Mouse (Mus musculus): Measurements from ENCODE around the gene Rtp4. TPM values are rescaled to one million over a fixed set of nuclear protein-coding genes. Genes with fewer than 3 reads are reported as not detected.

The Rtp4 gene
- polyA plus RNA-seq (2016; fragmentation: Nextera tagmentation; extraction: Ambion mirVana) = 2.0 and 2.2 TPM in 2 replicates

DNA sequence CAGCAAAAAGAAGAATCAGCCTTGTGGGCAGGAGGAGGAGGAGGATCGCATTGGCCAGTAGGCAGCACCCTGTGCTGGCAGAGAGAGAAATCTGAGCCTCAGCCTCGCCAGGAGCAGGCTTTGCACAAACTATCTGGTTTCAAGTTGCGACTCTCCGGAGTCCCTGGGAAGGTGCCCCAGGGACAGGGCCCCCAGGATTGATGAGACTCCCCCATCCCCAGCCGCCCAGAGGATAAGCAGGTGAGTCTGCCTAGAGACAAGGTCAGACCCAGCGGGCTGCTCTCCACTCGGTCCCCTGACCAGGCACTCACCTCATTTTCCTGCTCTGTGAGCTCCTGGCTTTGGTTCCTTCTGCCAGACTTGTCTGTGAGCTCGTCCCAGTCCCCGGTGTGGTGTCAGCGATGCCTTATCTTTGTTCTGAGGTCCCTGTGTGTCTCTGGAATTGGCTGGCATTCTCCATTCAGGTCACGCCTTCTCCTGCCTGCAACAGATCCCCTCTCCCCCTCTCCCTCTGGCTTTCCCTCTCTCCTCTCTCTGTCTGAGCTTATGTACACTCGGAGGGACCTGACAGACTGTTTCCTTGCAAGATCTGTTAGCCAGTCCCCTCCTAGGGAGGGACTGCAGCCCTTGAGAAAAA, at the start of gene Rtp4, which contains the start of gene Masp1:
Gene Rtp4 (plus strand): TSS at position 57 of the 637 bp plus-strand sequence.
Gene Masp1 (minus strand): TSS at position 581 of the 637 bp plus-strand sequence.
- H3K27ac ChIP-seq = peak within 1 kb of the TSS; percentile 75
- no peaks in the 10 kb centered on the region for H3K9me3 ChIP-seq
- H3K9ac ChIP-seq = peak within 1 kb of the TSS; percentile 70
- H3K4me3 ChIP-seq = peak within 1 kb of the TSS; percentile 52
- no peaks in the 10 kb centered on the region for H3K27me3 ChIP-seq (replicated peaks)
- WGBS = 0% methylated on average over 12 of the region's 12 CpGs
- H3K4me1 ChIP-seq = peaks cover 42% of the 10 kb centered on the region
- ATAC-seq (ENCODE audit: low FRiP score, low read depth) = peak; percentile 91
- no peaks in the 10 kb centered on the region for H3K36me3 ChIP-seq
- peak within 1 kb of the TSS; percentile 74 for H3K4me2 ChIP-seq (replicated peaks)

- ATAC-seq (ENCODE audit: low FRiP score, low read depth) = no peak
- WGBS = 95% methylated on average over 6 of the region's 6 CpGs
Observed at GRCm38 (mm10) chr16:23471551-23471950, 48.5 kb upstream of the Rtp4 start.

DNA sequence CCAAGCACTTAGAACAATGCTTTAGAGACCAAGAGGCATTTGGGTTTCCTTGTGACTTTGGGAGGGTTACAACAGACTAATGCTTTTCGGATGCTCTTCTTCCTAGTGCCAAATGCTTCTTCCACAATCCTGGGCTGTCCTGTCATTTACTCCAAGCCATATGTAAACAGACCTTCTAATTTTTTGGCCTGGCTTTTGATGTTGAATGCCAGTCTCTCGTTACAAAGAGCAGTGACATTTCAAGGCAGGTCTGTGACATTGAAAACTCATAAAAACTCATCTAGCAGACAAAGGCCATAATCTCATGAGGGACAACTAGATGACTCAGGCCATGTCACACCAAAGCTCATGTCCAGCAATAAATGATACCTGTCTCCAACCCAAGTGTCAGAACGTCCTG, 48.0 kb upstream of the Rtp4 start:
- WGBS = 76% methylated on average over 3 of the region's 3 CpGs
- H3K27me3 ChIP-seq (replicated peaks) = no peaks in the 10 kb centered on the region
- no peak for ATAC-seq (ENCODE audit: low FRiP score, low read depth)
- H3K9ac ChIP-seq = no peak overlapping the region
- H3K36me3 ChIP-seq = peaks cover 11% of the 10 kb centered on the region; the same call in 1 of the 2 replicates
- H3K4me1 ChIP-seq = no peaks in the 10 kb centered on the region
- H3K4me3 ChIP-seq = no peak overlapping the region
- H3K9me3 ChIP-seq = no peaks in the 10 kb centered on the region
- H3K4me2 ChIP-seq (replicated peaks) = no peak overlapping the region
- H3K27ac ChIP-seq = no peak overlapping the region

More at GRCm38 (mm10) chr16:23471551-23471950, 48.5 kb upstream of the Rtp4 start:
- Histone ChIP-seq H3K4me3 (no peak overlapping the region), H3K9ac (no peak overlapping the region), H3K27ac (no peak overlapping the region), H3K27me3 (replicated peaks) (no peaks in the 10 kb centered on the region), H3K4me2 (replicated peaks) (no peak overlapping the region), H3K36me3 (peaks cover 11% of the 10 kb centered on the region; the same call in 1 of the 2 replicates), H3K9me3 (no peaks in the 10 kb centered on the region), H3K4me1 (no peaks in the 10 kb centered on the region)

- Histone ChIP-seq H3K4me2 (replicated peaks) (no peak overlapping the region), H3K9ac (no peak overlapping the region), H3K27ac (no peak overlapping the region), H3K27me3 (replicated peaks) (no peaks in the 10 kb centered on the region), H3K9me3 (no peaks in the 10 kb centered on the region), H3K36me3 (peaks cover 5% of the 10 kb centered on the region; the same call in 1 of the 2 replicates), H3K4me1 (no peaks in the 10 kb centered on the region), H3K4me3 (no peak overlapping the region)
- ATAC-seq (ENCODE audit: low FRiP score, low read depth) = no peak
- 91% methylated on average over 4 of the region's 4 CpGs for WGBS
Observed at GRCm38 (mm10) chr16:23475651-23476050, 44.4 kb upstream of the Rtp4 start.

GRCm38 (mm10) chr16:23476598-23476997, 43.5 kb upstream of the Rtp4 start:
- H3K9ac ChIP-seq = no peak overlapping the region
- H3K4me1 ChIP-seq = no peaks in the 10 kb centered on the region
- no peak overlapping the region for H3K4me3 ChIP-seq
- H3K9me3 ChIP-seq = no peaks in the 10 kb centered on the region
- H3K27ac ChIP-seq = no peak overlapping the region
- H3K36me3 ChIP-seq = peaks cover 8% of the 10 kb centered on the region; the same call in 1 of the 2 replicates
- no peak for ATAC-seq (ENCODE audit: low FRiP score, low read depth)
- H3K4me2 ChIP-seq (replicated peaks) = no peak overlapping the region
- H3K27me3 ChIP-seq (replicated peaks) = no peaks in the 10 kb centered on the region

- Histone ChIP-seq H3K4me3 (no peak overlapping the region), H3K4me2 (replicated peaks) (no peak overlapping the region), H3K27ac (no peak overlapping the region), H3K4me1 (no peaks in the 10 kb centered on the region), H3K9me3 (no peaks in the 10 kb centered on the region), H3K27me3 (replicated peaks) (no peaks in the 10 kb centered on the region), H3K36me3 (peaks cover 17% of the 10 kb centered on the region; the same call in 1 of the 2 replicates), H3K9ac (no peak overlapping the region)
- ATAC-seq (ENCODE audit: low FRiP score, low read depth) = no peak
- 79% methylated on average over 7 of the region's 7 CpGs for WGBS
Observed at GRCm38 (mm10) chr16:23479872-23480603, 40.1 kb upstream of the Rtp4 start.

DNA sequence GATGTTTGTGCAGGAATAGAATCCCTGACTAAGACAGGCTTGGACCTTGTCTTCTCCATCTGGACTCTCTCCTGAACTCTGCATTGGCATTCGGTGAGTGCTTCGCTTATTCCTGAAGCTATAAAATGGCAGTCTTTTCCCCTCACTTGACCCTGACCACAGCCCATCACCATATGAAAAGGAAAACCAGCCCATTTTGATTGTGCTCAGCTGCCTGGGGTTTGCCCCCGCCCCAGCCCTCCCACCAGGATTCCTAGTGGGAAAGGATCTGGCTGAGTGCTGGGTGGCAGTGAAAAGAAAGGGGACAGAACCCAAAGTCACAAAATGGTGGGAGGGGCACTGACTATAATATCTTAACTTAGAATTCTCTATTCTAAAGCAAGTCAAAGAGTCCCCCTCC, 37.9 kb upstream of the Rtp4 start:
- no peak overlapping the region for H3K27ac ChIP-seq
- ATAC-seq (ENCODE audit: low FRiP score, low read depth) = no peak
- H3K4me2 ChIP-seq (replicated peaks) = no peak overlapping the region
- no peaks in the 10 kb centered on the region for H3K4me1 ChIP-seq
- no peaks in the 10 kb centered on the region for H3K9me3 ChIP-seq
- no peak overlapping the region for H3K9ac ChIP-seq
- H3K36me3 ChIP-seq = peaks cover 31% of the 10 kb centered on the region
- H3K4me3 ChIP-seq = no peak overlapping the region
- no peaks in the 10 kb centered on the region for H3K27me3 ChIP-seq (replicated peaks)
- 35% methylated on average over 3 of the region's 3 CpGs for WGBS

DNA sequence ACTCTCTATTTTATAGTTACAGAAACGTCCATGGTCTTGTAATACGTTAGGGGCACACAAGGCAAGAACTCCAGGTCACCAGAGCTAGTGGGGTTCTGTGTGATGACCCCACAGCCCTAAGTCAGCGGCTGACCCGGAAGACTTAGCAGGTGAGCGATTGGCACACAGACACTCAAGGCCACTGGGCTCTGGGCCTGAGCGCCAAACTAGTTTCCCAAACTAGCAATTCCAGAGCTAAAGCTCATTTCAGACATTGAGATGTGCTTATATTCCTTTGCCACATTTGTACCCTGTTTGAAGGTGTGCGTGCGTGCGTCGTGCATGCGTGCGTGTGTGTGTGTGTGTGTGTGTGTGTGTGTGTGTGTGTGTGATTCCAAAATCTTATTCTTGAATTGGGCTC, 37.2 kb upstream of the Rtp4 start:
- 93% methylated on average over 12 of the region's 12 CpGs for WGBS
- Histone ChIP-seq H3K36me3 (peaks cover 37% of the 10 kb centered on the region), H3K4me1 (no peaks in the 10 kb centered on the region), H3K4me3 (no peak overlapping the region), H3K27me3 (replicated peaks) (no peaks in the 10 kb centered on the region), H3K9ac (no peak overlapping the region), H3K9me3 (no peaks in the 10 kb centered on the region), H3K27ac (no peak overlapping the region), H3K4me2 (replicated peaks) (no peak overlapping the region)
- no peak for ATAC-seq (ENCODE audit: low FRiP score, low read depth)

- peaks cover 39% of the 10 kb centered on the region for H3K36me3 ChIP-seq
- WGBS = 91% methylated on average over 10 of the region's 10 CpGs
- ATAC-seq (ENCODE audit: low FRiP score, low read depth) = no peak
- H3K4me1 ChIP-seq = no peaks in the 10 kb centered on the region
- H3K27ac ChIP-seq = no peak overlapping the region
- no peak overlapping the region for H3K4me2 ChIP-seq (replicated peaks)
- no peak overlapping the region for H3K9ac ChIP-seq
- no peaks in the 10 kb centered on the region for H3K9me3 ChIP-seq
- H3K4me3 ChIP-seq = no peak overlapping the region
- no peaks in the 10 kb centered on the region for H3K27me3 ChIP-seq (replicated peaks)
Observed at GRCm38 (mm10) chr16:23483292-23483691, 36.8 kb upstream of the Rtp4 start.

GRCm38 (mm10) chr16:23492783-23493182, 27.3 kb upstream of the Rtp4 start:
- Histone ChIP-seq H3K9ac (no peak overlapping the region), H3K27ac (no peak overlapping the region), H3K9me3 (no peaks in the 10 kb centered on the region), H3K4me1 (peaks cover 9% of the 10 kb centered on the region; the same call in 1 of the 2 replicates), H3K4me3 (no peak overlapping the region), H3K27me3 (replicated peaks) (no peaks in the 10 kb centered on the region), H3K4me2 (replicated peaks) (no peak overlapping the region), H3K36me3 (peaks cover 43% of the 10 kb centered on the region)
- ATAC-seq (ENCODE audit: low FRiP score, low read depth) = no peak
- 79% methylated on average over 4 of the region's 4 CpGs for WGBS

DNA sequence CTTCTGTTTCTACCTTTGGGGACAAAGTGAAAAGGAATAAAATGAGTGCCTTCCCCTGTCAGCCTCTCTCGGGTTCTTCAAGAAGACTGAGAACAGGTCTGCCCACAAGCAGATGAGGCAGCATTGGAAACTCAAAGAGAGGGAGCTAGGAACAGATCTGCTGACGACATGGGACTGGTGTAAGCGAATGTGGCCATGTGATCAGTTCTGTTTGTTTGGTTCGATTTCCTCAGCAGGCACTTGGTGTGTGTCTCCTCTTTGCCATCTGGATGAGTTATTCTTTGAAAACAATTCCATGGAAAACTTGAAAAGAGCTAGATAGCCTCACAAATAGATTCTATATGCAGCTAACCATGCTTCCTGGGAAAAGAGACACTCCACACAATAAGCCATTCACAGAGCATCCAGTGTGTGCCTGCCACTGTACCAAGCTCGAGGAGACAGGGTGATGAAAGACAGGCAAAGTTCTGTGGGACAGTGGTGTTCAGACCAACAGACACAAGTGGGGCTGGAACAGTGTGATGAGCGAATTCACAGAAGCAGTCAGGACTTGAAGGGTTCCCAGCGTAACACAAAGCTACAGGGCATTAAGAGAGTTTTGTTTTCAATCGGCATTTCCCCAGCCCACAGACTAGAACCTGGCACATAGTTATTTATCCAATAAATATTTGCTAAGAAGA, 23.7 kb upstream of the Rtp4 start:
- Histone ChIP-seq H3K9ac (no peak overlapping the region), H3K9me3 (no peaks in the 10 kb centered on the region), H3K36me3 (peaks cover 32% of the 10 kb centered on the region), H3K4me2 (replicated peaks) (no peak overlapping the region), H3K4me3 (no peak overlapping the region), H3K4me1 (peaks cover 18% of the 10 kb centered on the region; the same call in 1 of the 2 replicates), H3K27ac (no peak overlapping the region), H3K27me3 (replicated peaks) (no peaks in the 10 kb centered on the region)
- ATAC-seq (ENCODE audit: low FRiP score, low read depth) = peak; percentile 57; the same call in 1 of the 2 replicates
- WGBS = 67% methylated on average over 8 of the region's 8 CpGs

GRCm38 (mm10) chr16:23497440-23497839, 22.7 kb upstream of the Rtp4 start:
- no peak overlapping the region for H3K27ac ChIP-seq
- H3K9me3 ChIP-seq = no peaks in the 10 kb centered on the region

More at GRCm38 (mm10) chr16:23497440-23497839, 22.7 kb upstream of the Rtp4 start:
- peak; percentile 67; the same call in 1 of the 2 replicates for ATAC-seq (ENCODE audit: low FRiP score, low read depth)
- no peaks in the 10 kb centered on the region for H3K27me3 ChIP-seq (replicated peaks)
- H3K4me3 ChIP-seq = no peak overlapping the region
- H3K4me1 ChIP-seq = peaks cover 18% of the 10 kb centered on the region; the same call in 1 of the 2 replicates
- H3K36me3 ChIP-seq = peaks cover 22% of the 10 kb centered on the region
- H3K4me2 ChIP-seq (replicated peaks) = no peak overlapping the region
- WGBS = 6% methylated on average over 3 of the region's 3 CpGs
- H3K9ac ChIP-seq = no peak overlapping the region
